9 mouse cellular contexts compared by ENCODE assay signal in genomic region chr1:93726974-93727373, GRCm38 (mm10). TPM values are rescaled to one million over a fixed set of nuclear protein-coding genes. Genes with fewer than 3 reads are reported as not detected.
DNase-seq lines count a peak whose midpoint lies in the region; ATAC-seq lines count a peak whose summit lies in the region.
"Had no signal": no experiment of that assay in that cellular context is flagged by ENCODE, and none has a peak within 500 bp of the region (broad histone marks: within the 10 kb centered on the region; RNA-seq: fewer than 3 reads in every experiment).

No protein-coding gene starts in this region.

- no peak overlapping the region for H3K9ac ChIP-seq in intestine, embryonic 15.5 days

- H3K4me1 ChIP-seq in intestine, embryonic 15.5 days (replicated peaks), result no peaks in the 10 kb centered on the region
- H3K4me1 ChIP-seq in limb, embryonic 10.5 days, result no peaks in the 10 kb centered on the region

- H3K36me3 ChIP-seq in intestine, embryonic 15.5 days, result no peaks in the 10 kb centered on the region
- H3K36me3 ChIP-seq in limb, embryonic 10.5 days, result peaks cover 30% of the 10 kb centered on the region

- H3K4me3 ChIP-seq in intestine, embryonic 15.5 days (replicated peaks), result no peak overlapping the region
- no peak overlapping the region for H3K4me3 ChIP-seq in limb, embryonic 10.5 days
- H3K4me3 ChIP-seq: myocyte had no signal

- peak; percentile 20; the same call in 1 of the 2 replicates for ATAC-seq in intestine, embryonic 15.5 days

- 60% methylated on average over 3 of the region's 3 CpGs for WGBS in intestine, embryonic 15.5 days
- WGBS in limb, embryonic 10.5 days, result 64% methylated on average over 3 of the region's 3 CpGs

- H3K4me2 ChIP-seq in intestine, embryonic 15.5 days (replicated peaks), result no peak overlapping the region

- no peaks in the 10 kb centered on the region for H3K27me3 ChIP-seq in intestine, embryonic 15.5 days (replicated peaks)
- no peaks in the 10 kb centered on the region for H3K27me3 ChIP-seq in limb, embryonic 10.5 days (ENCODE audit: low read depth, poor library complexity, severe bottlenecking)

- peak; percentile 56 for DNase-seq in urinary bladder, postnatal 14 days (ENCODE audit: low spot score)
- DNase-seq in urinary bladder, adult 2 months (ENCODE audit: low spot score), result no peak
- peak; percentile 36 for DNase-seq in cerebellum, adult 9-10 months
- DNase-seq in gastrocnemius, adult 8-10 months (ENCODE audit: low spot score in 2 of 2), result peak; percentile 20 to 24
- peak; percentile 46 for DNase-seq in limb, embryonic 10.5 days (ENCODE audit: low spot score)
- peak; percentile 6 to 8 for DNase-seq in monocyte, adult 2 months (ENCODE audit: low read depth in 1 of 2, low spot score in 2 of 2)
- DNase-seq in spleen, postnatal 36 days (ENCODE audit: low spot score in 2 of 2), result peak; percentile 36 to 47

- H3K9me3 ChIP-seq in intestine, embryonic 15.5 days, result no peaks in the 10 kb centered on the region
- H3K9me3 ChIP-seq in limb, embryonic 10.5 days (replicated peaks), result no peaks in the 10 kb centered on the region

- H3K27ac ChIP-seq in intestine, embryonic 15.5 days, result no peak overlapping the region
- H3K27ac ChIP-seq in limb, embryonic 10.5 days, result no peak overlapping the region

RNA-seq across cellular contexts. Expression of gene Atg4b, which starts 24.3 kb away (rescaled TPM):
- polyA plus RNA-seq in urinary bladder, adult 2 months (2012; rRNA removed), result 49.8 and 52.4 TPM in 2 replicates
- 10 to 100 TPM; 26.7 to 33.4 (median 29.2) TPM for total RNA-seq in gastrocnemius, adult 8-10 months (2022)
- polyA plus RNA-seq in intestine, embryonic 15.5 days (2015; fragmentation: Nextera tagmentation; extraction: Ambion mirVana), result 69.4 and 79.8 TPM in 2 replicates
- 91.8 and 95.8 TPM in 2 replicates for polyA plus RNA-seq in limb, embryonic 10.5 days (2016; fragmentation: Nextera tagmentation; extraction: Ambion mirVana)

RNA-seq across cellular contexts. Expression of gene Thap4, which starts 27.7 kb away (rescaled TPM):
- polyA plus RNA-seq in urinary bladder, adult 2 months (2012; rRNA removed), result 39.9 and 43.8 TPM in 2 replicates
- 100 to 1,000 TPM in 1 of 4 experiments, 10 to 100 TPM in 3; 66.2 to 113 (median 91.9) TPM for total RNA-seq in gastrocnemius, adult 8-10 months (2022)
- polyA plus RNA-seq in intestine, embryonic 15.5 days (2015; fragmentation: Nextera tagmentation; extraction: Ambion mirVana), result 70.0 and 70.9 TPM in 2 replicates
- polyA plus RNA-seq in limb, embryonic 10.5 days (2016; fragmentation: Nextera tagmentation; extraction: Ambion mirVana), result 54.8 and 56.3 TPM in 2 replicates

RNA-seq across cellular contexts. Expression of gene Bok, which starts 41.5 kb away (rescaled TPM):
- 51.8 and 52.5 TPM in 2 replicates for polyA plus RNA-seq in urinary bladder, adult 2 months (2012; rRNA removed)
- total RNA-seq in gastrocnemius, adult 8-10 months (2022), result 1 to 10 TPM in 3 of 4 experiments, under 1 TPM in 1; 0.41 to 1.2 (median 1.0) TPM
- polyA plus RNA-seq in intestine, embryonic 15.5 days (2015; fragmentation: Nextera tagmentation; extraction: Ambion mirVana), result 48.3 and 54.9 TPM in 2 replicates
- 34.9 and 37.4 TPM in 2 replicates for polyA plus RNA-seq in limb, embryonic 10.5 days (2016; fragmentation: Nextera tagmentation; extraction: Ambion mirVana)
